Mouse (Mus musculus) lung, postnatal 0 days (tissue): Measurements from ENCODE around the gene Adam15. TPM values are rescaled to one million over a fixed set of nuclear protein-coding genes. Genes with fewer than 3 reads are reported as not detected.

Experiments
- ATAC-seq: fragments of 200-750 bp; cut with Nextera tagmentation; 2 replicates; pipeline ENCODE4 v1.8.0; 2017; ENCODE audit warnings: moderate library complexity
- DNase-seq: peaks from one replicate; pipeline ENCODE4 v3.0.0-alpha.2; 2016; ENCODE audit warnings: low spot score
- H3K27ac ChIP-seq: fragments of 300-500 bp; sonication (generic); 2 replicates; pipeline ENCODE4 v1.5.1; 2014; ENCODE audit warnings: antibody characterized with exemption, mild to moderate bottlenecking, low read length, mixed read lengths
- H3K27me3 ChIP-seq: fragments of 300-500 bp; sonication (generic); replicated peaks from 2 replicates; pipeline ENCODE4 v1.6.1; 2014; ENCODE audit warnings: low read length, mixed read lengths; ENCODE audit not compliant: insufficient read depth
- H3K36me3 ChIP-seq: fragments of 300-500 bp; sonication (generic); 2 replicates; pipeline ENCODE4 v1.6.1; 2014; ENCODE audit warnings: low read length, mixed read lengths; ENCODE audit not compliant: insufficient read depth
- H3K4me1 ChIP-seq: fragments of 300-500 bp; sonication (generic); 2 replicates; pipeline ENCODE4 v1.6.1; 2014; ENCODE audit warnings: antibody characterized with exemption, low read depth, low read length, mixed read lengths; ENCODE audit not compliant: insufficient read depth
- H3K4me2 ChIP-seq: fragments of 300-500 bp; sonication (generic); replicated peaks from 2 replicates; pipeline ENCODE4 v1.6.1; 2014; ENCODE audit warnings: low read depth, mild to moderate bottlenecking, low read length, moderate library complexity, mixed read lengths
- H3K4me3 ChIP-seq: fragments of 300-500 bp; sonication (generic); 2 replicates; pipeline ENCODE4 v1.5.1; 2014; ENCODE audit warnings: low read depth, low read length
- H3K9ac ChIP-seq: fragments of 300-500 bp; sonication (generic); replicated peaks from 2 replicates; pipeline ENCODE4 v1.6.1; 2014; ENCODE audit warnings: low read depth, mild to moderate bottlenecking
- H3K9me3 ChIP-seq: fragments of 300-500 bp; sonication (generic); 2 replicates; pipeline ENCODE4 v1.6.1; 2016; ENCODE audit warnings: low read length, mixed read lengths
- CTCF ChIP-seq: IDR thresholded peaks from 2 replicates; pipeline ENCODE4 v1.5.1; 2016; ENCODE audit warnings: antibody characterized with exemption, mild to moderate bottlenecking
- EP300 ChIP-seq: IDR thresholded peaks from 2 replicates; pipeline ENCODE4 v1.6.1; 2016; ENCODE audit warnings: antibody characterized with exemption, mild to moderate bottlenecking, control low read depth
- WGBS: fragments of 180-500 bp; shearing (Covaris S2); extraction: QIAGEN DNeasy Blood & Tissue Kit; methylation state at CpG from one replicate; pipeline ENCODE4 v1.1.7; 2014; 5-methylcytosine and 5-hydroxymethylcytosine counted together
- polyA plus RNA-seq: library from polyadenylated mRNA; unstranded; fragments of >200 nt; fragmentation: Nextera tagmentation; extraction: Ambion mirVana; gene quantifications from 2 replicates; pipeline ENCODE4 v1.2.1, GENCODE M21; 2015

The Adam15 gene
- polyA plus RNA-seq, 1 experiment from 2014 or later, result 177 TPM

GRCm38 (mm10) chr3:89373581-89374231 lies 23.9 kb upstream of the Adam15 start:
- ATAC-seq (no peak), DNase-seq (no peak)
- no peak overlapping the region for H3K4me3 ChIP-seq
- 23% methylated on average over 5 of the region's 5 CpGs for WGBS
- H3K27ac ChIP-seq, result no peak overlapping the region
- no peak overlapping the region for H3K9ac ChIP-seq
- H3K4me1 ChIP-seq, result peaks cover 7% of the 10 kb centered on the region; the same call in 1 of the 2 replicates
- H3K36me3 ChIP-seq, result no peaks in the 10 kb centered on the region
- TF ChIP-seq EP300, result no peak
- no peak for TF ChIP-seq CTCF
- H3K9me3 ChIP-seq, result no peaks in the 10 kb centered on the region
- H3K27me3 ChIP-seq, result no peaks in the 10 kb centered on the region
- H3K4me2 ChIP-seq, result no peak overlapping the region

- H3K27me3 ChIP-seq, result no peaks in the 10 kb centered on the region
- TF ChIP-seq EP300, result no peak
- no peak for TF ChIP-seq CTCF
- DNase-seq, result no peak
- no peak for ATAC-seq
- H3K9ac ChIP-seq, result no peak overlapping the region
- no peak overlapping the region for H3K4me3 ChIP-seq
- H3K4me1 ChIP-seq, result no peaks in the 10 kb centered on the region
- H3K27ac ChIP-seq, result no peak overlapping the region
- H3K9me3 ChIP-seq, result no peaks in the 10 kb centered on the region
- WGBS, result 59% methylated on average over 11 of the region's 11 CpGs
- no peaks in the 10 kb centered on the region for H3K36me3 ChIP-seq
- no peak overlapping the region for H3K4me2 ChIP-seq
Observed at GRCm38 (mm10) chr3:89367338-89367737, 17.5 kb upstream of the Adam15 start.

- ATAC-seq, result no peak
- H3K27me3 ChIP-seq, result no peaks in the 10 kb centered on the region
- no peak overlapping the region for H3K4me3 ChIP-seq
- H3K9ac ChIP-seq, result no peak overlapping the region
- H3K4me1 ChIP-seq, result no peaks in the 10 kb centered on the region
- TF ChIP-seq EP300 (no peak), CTCF (no peak)
- no peak overlapping the region for H3K4me2 ChIP-seq
- no peaks in the 10 kb centered on the region for H3K36me3 ChIP-seq
- WGBS, result 56% methylated on average over 20 of the region's 20 CpGs
- H3K9me3 ChIP-seq, result no peaks in the 10 kb centered on the region
- no peak overlapping the region for H3K27ac ChIP-seq
- DNase-seq, result no peak
Observed at GRCm38 (mm10) chr3:89365486-89366414, 16.0 kb upstream of the Adam15 start.

- Histone ChIP-seq H3K36me3 (no peaks in the 10 kb centered on the region), H3K9me3 (no peaks in the 10 kb centered on the region), H3K4me3 (no peak within 1 kb of the TSS), H3K4me2 (no peak within 1 kb of the TSS), H3K4me1 (no peaks in the 10 kb centered on the region), H3K27ac (no peak within 1 kb of the TSS), H3K27me3 (no peaks in the 10 kb centered on the region), H3K9ac (no peak within 1 kb of the TSS)
- ATAC-seq (no peak), DNase-seq (no peak)
- TF ChIP-seq EP300 (no peak), CTCF (no peak)
- 90% methylated on average over 10 of the region's 11 CpGs for WGBS
Observed at GRCm38 (mm10) chr3:89365153-89365485, 15.3 kb upstream of the Adam15 start, which contains the start of gene Dcst1. Dcst1 (minus strand) TSS chr3:89365253.

- H3K4me2 ChIP-seq, result no peak overlapping the region
- no peak overlapping the region for H3K4me3 ChIP-seq
- no peaks in the 10 kb centered on the region for H3K4me1 ChIP-seq
- H3K27ac ChIP-seq, result no peak overlapping the region
- DNase-seq, result no peak
- TF ChIP-seq EP300 (no peak), CTCF (no peak)
- no peak for ATAC-seq
- H3K9me3 ChIP-seq, result no peaks in the 10 kb centered on the region
- H3K27me3 ChIP-seq, result no peaks in the 10 kb centered on the region
- H3K9ac ChIP-seq, result no peak overlapping the region
- whole genome bisulfite sequencing, result 71% methylated on average over 8 of the region's 8 CpGs
- H3K36me3 ChIP-seq, result no peaks in the 10 kb centered on the region
Observed at GRCm38 (mm10) chr3:89364631-89365030, 14.8 kb upstream of the Adam15 start.

GRCm38 (mm10) chr3:89361675-89362074 lies 11.9 kb upstream of the Adam15 start, which contains the start of gene Dcst2:
Dcst2 (plus strand) TSS chr3:89361975.
- no peaks in the 10 kb centered on the region for H3K9me3 ChIP-seq
- DNase-seq, result no peak
- H3K4me2 ChIP-seq, result no peak within 1 kb of the TSS
- no peaks in the 10 kb centered on the region for H3K27me3 ChIP-seq
- no peak for ATAC-seq
- no peak within 1 kb of the TSS for H3K4me3 ChIP-seq
- no peak within 1 kb of the TSS for H3K9ac ChIP-seq
- no peaks in the 10 kb centered on the region for H3K4me1 ChIP-seq
- WGBS, result 84% methylated on average over 7 of the region's 7 CpGs
- H3K36me3 ChIP-seq, result no peaks in the 10 kb centered on the region
- no peak within 1 kb of the TSS for H3K27ac ChIP-seq
- no peak for TF ChIP-seq CTCF
- no peak for TF ChIP-seq EP300
